Mouse (Mus musculus) gastrocnemius, postnatal 36 days (tissue): ENCODE data around the gene Spink4. TPM values are rescaled to one million over a fixed set of nuclear protein-coding genes. Genes with fewer than 3 reads are reported as not detected.
"Not testable (repeated sequence)": the region's sequence is repeated elsewhere in the genome, so short reads cannot be mapped to it uniquely, and the experiment has no call there.

Source experiments
- DNase-seq, 2 experiments: peaks; one replicate each; pipeline ENCODE4 v3.0.0; 2022
- intact Hi-C: fragments of 180-260 bp; cut with DNase I; formaldehyde crosslinking; loops from one replicate; pipeline ENCODE4 v1.15.1; 2025
- total RNA-seq, 2 experiments: library from RNA; stranded (reverse); gene quantifications; 2 replicates each; pipeline ENCODE4 v1.2.3; 2021

Gene Spink4
- total RNA-seq, 2 experiments from 2014 or later: not detected

DNA sequence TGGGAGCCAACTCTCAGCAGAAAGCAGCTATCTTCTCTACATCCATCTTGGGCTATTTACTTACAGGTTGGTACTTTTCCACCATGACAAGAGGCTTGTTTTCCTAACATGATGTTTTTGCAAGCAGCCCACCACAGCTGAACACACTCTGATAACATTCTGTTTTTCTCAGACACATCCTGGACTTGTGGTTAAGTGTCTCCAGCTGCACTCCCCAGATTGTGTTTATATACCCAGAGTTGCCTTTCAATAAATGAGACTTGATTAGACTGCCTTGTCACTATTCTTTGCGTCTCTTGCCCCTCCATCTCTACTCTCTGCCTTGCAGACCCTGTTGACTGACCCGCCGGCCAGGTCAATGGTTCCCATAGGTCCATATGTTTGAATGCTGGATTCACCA is 19.8 kb upstream of the Spink4 start:
- no peak for DNase-seq
- intact Hi-C loops: loop anchor here (5.0 kb wide), 1 partner anchor 43 kb away; no protein-coding TSS in a partner anchor

GRCm38 (mm10) chr4:40900612-40901011 is 19.2 kb upstream of the Spink4 start:
- no peak for DNase-seq
- intact Hi-C loops: loop anchor here (5.0 kb wide), 1 partner anchor 43 kb away; no protein-coding TSS in a partner anchor

DNA sequence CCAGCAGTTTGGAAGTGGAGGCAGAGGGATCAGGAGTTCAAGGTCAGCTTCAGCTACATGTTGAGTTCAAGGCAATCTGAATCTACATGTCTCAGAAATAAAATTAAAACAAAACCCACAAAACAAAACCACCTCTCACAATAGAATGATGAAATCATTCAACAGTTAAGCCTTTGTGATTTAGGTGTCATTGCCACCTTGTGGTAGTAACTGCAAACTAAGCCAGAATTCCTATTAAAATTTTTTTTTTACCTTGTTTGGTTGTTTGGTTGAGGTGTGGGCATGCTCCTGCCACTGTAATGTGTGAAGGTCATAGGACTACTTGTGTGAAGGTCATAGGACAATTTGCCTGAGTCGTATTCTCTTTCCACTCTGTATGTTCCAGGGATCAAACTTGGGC is 13.6 kb upstream of the Spink4 start:
- no peak for DNase-seq
- intact Hi-C loops: loop anchor here (1.0 kb wide), 1 partner anchor 133 kb away; no protein-coding TSS in a partner anchor

DNA sequence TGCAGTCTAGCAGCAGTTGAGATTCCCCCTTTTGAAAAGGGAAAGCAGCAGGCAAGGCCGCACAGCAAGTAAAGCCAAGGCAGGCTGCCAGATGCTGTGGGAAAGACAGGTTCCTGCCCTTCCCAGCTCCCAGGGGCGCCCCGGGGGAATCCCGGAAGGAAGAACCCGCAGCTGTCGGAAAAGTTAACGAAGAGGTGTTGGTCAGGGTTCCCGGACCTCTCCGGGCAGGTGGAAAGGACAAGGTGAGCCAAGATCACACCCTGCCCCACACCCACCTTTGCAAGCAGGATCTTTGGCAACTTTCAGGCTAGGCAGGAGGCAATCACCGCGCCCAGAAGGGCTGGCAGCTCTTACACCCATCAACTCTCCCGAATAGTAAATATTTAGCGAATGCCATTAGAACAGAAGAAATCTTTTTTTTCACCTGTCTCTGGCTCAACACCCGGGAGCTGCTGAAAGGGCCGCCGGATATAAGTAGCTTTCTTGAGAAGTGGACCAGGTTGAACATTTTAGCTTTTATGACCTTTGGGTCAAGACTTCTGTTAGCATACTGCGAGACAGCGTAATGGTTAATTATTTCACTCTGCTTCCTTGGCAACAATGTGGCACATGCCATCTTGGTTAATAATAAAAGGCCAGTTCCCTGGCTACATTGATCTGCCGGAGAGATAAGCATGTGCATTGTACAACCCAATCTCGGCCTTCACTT is 11.4 kb upstream of the Spink4 start:
- intact Hi-C loops: no loop called here
- DNase-seq: no peak

DNA sequence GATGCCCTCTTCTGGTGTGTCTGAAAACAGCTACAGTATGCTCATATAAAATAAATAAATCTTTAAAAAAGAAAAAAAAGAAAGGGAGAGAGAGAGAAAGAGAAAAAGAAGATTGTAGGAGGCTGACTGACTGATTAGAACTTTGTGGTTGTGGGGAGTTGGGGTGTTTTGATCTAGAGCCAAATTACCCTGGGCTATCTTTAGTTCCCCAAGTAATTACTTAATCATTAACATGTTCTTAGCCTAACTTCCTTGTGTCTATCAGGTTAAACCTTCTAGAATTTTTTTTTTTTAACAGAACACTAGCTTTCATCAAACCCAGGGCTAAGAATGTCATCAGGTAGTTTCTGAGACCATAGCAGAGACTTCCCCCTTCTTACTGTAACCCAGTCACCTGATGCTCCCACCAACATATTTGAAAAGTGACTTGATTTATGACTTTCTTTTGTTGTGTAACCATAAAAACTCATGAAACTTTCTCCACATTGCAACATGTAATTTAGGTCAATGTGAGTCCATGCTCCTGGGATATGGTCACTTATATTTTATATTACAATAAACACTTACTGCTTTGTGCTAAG is 5.5 kb upstream of the Spink4 start:
- intact Hi-C loops: no loop called here
- no peak for DNase-seq

DNA sequence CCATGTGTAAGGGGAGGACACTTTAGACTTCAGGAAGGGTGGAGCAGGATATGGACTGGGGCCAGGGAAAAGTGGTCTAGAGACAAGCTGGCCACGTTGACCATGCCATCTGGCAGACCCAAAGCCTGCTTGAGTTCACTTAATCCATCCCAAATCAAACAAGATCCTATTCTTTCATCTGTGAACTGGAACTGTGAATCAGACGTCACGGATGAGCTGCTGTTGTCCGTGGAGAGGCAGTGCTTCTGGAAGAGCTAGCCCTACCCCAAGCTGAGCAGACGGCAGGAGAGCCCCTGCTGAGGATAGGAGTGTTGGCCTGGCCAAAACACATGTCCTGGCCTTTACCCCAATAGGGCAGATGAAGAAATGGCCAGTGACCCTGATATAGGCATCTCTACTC is 3.9 kb upstream of the Spink4 start:
- intact Hi-C loops: no loop called here
- no peak for DNase-seq

- intact Hi-C loops: no loop called here
- DNase-seq: no peak
Measured at GRCm38 (mm10) chr4:40916592-40917155, 3.2 kb upstream of the Spink4 start.

DNA sequence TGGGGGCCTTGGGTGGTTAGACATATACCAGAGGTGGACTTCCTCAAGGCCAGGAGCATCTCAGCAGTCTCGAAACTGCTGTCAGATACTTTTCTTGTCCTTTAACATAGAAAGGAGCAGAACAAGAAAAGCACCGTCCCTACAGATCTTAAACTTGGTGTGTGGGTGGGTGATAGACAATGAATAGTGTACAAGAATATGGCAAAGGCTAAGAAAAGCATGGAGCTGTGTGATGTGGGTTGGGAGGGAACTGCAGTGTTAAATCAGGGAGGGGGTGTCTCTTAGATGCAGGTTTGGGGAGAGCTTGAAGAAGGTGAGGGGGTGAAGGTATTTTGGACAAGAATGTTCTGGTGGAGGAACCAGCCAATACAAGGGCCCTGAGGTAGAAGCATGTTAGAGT is 724 bp downstream of the Spink4 start:
- intact Hi-C loops: no loop called here
- no peak for DNase-seq

DNA sequence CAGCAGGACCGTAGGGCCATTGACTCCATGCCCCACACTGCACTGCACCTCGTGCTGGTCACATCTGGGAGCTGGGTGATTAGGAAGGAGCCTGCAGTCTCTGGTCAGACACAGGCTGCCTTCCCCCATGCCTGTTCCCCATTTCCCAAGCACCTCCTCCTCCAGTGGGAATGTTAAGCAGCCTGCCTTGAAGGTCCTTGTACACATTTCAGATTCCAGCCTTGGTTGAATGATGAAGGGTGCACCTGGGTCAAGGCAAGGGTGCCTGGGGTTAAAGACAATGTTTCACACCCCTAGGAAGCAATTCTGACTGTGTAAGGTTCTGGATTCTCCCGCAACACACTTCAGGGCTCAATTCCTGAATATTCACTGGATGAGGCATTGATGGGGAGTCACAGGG is 1.4 kb downstream of the Spink4 start:
- no peak for DNase-seq
- intact Hi-C loops: no loop called here

- DNase-seq: no peak
- intact Hi-C loops: no loop called here
Measured at GRCm38 (mm10) chr4:40923087-40923651, 3.3 kb downstream of the Spink4 start.

GRCm38 (mm10) chr4:40925568-40925967 is 5.7 kb downstream of the Spink4 start:
- intact Hi-C loops: no loop called here
- no peak for DNase-seq

DNA sequence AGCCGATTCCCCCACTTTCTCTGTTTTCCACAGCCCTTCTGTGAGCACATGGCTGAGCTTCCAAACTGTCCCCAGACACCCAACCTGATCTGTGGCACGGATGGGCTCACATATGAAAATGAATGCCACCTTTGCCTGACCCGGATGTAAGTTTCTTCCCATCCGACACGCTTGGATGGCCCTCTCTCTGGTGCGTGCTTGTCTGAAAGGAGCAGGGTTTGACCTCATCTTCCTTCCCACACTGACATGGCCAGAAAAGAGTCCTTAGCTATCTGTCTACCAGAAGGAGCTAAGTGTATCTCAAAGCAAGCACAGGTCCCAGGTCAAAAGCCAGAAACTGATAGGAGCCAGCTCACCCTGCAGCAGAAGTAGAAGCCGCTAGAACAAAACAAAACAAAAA is 9.2 kb downstream of the Spink4 start:
- intact Hi-C loops: no loop called here
- DNase-seq: no peak

DNA sequence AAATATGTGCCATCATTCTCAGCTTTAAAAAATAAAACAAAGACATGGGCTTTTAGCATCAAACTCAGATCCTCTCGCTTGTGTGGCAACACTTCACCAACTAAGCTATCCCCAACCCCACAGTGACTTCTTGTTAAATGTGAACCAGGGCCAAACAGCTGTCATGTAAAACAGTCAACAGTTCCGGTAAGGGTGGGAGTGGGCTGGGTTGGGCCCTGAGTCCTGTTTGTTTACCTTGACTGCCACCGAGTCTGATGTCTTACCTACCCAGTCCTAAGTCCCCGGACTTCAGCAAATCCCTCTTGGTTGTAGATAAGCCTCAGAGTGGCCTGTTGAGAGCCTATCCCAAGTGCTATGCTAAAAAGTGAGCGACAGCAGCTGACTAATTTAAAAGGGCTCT is 13.8 kb downstream of the Spink4 start:
- intact Hi-C loops: no loop called here
- no peak for DNase-seq

DNA sequence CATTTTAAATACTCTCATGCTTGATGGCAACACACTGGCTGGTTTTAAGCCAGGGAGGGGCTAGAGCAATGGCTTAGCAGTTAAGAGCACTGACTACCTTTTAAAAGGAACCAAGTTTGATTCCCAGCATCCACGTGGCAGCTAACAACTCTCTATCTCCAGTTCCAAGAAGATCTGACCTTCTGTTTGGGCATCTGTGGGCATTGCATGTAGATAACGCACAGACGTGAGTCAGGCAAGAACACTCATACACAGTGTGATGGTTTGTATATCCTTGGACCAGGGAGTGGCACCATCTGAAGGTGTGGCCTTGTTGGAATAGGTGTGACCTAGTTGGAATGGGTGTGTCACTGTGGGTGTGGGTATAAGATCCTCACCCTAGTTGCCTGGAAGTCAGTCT is 14.5 kb downstream of the Spink4 start:
- DNase-seq, intact Hi-C loops: not testable (repeated sequence)

DNA sequence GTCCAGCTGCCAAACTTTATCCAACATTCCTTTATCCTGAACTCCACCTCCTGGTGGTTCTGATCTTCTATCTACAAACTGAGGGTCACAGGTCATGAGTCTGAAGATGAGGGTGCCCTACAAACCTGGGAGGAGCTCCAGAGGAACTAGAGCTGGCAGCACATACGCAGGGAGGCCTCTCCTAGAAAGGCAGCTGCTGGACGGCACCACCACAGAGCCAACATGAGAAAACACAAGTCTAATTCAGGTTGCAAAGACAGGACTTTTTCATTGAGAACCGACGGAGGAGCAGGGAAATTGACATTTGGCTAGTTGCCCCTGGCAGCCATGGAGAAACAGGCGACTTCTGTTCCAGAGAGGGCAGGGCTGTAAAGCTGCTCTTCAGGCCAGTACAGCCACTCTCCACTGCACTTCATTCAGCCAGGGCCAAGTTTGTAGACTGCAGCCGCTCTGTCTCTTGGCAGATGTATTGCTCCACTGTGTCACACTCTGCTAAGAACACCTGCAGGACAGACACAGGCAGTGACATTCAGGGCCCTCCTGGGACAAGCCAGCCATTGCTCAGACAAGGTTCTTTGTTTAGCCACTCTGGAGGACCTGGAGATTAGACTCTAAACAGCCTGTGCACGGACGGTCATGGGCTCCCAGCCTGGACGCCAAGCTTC is 16.5 kb downstream of the Spink4 start:
- intact Hi-C loops: no loop called here
- peak in 1 of 2 experiments; percentile 22 for DNase-seq

DNA sequence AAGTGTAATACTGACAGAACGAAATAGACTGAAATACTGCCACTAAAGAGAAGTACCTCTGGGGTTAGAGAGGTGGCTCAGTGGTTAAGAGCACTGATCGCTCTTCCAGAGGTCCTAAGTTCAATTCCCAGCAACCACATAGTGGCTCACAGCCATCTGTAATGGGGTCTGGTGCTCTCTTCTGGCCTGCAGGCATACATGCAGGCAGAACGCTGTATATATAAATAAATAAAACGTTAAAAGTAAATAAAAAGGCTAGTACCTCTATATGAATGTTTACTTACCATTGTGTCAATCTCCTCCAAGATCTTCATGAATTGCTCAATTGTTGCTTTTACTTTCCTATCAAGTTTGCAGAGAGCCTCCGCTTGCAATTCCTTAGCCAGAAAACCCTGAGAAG is 18.9 kb downstream of the Spink4 start:
- intact Hi-C loops: no loop called here

DNA sequence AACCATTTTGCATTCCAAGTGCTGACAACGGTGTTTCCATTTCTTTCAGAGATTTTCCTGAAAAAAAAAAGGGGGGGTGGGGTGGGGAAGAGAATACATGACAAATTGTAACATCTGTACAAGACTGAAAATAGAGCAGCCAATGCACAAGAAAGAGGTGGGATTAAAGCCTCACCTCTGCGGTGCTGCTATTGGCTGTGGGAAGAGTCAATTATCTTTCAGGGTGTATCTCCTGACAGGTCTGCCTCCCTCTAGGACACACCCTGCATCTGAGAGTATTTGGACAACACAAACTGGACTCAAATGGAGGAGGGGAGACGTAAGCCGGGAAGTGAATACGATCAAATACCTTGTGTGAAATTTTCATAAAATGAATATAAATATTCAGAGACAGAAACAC is 23.8 kb downstream of the Spink4 start:
- intact Hi-C loops: no loop called here
- no peak for DNase-seq

More for the DNA sequence above, 18.9 kb downstream of the Spink4 start:
- no peak for DNase-seq

- intact Hi-C loops: no loop called here
- no peak for DNase-seq
Measured at GRCm38 (mm10) chr4:40946516-40947121, 26.8 kb downstream of the Spink4 start.

GRCm38 (mm10) chr4:40947565-40948159 is 27.8 kb downstream of the Spink4 start:
- intact Hi-C loops: no loop called here
- no peak for DNase-seq

- intact Hi-C loops: no loop called here
- peak; percentile 98 to 99 for DNase-seq
Measured at GRCm38 (mm10) chr4:40948160-40948708, 28.4 kb downstream of the Spink4 start, which contains the start of the genes Bag1 and Chmp5. TSS of gene Bag1 (minus strand) at chr4:40948294. TSS of gene Chmp5 (plus strand) at chr4:40948407.
